Mouse (Mus musculus): ENCODE data around the gene Fem1a. TPM values are rescaled to one million over a fixed set of nuclear protein-coding genes. Genes with fewer than 3 reads are reported as not detected.

The Fem1a gene
- polyA plus RNA-seq, 1 experiment from 2014 or later: 19.3 TPM

- no peaks in the 10 kb centered on the region for H3K9me3 ChIP-seq (replicated peaks; ENCODE audit: control insufficient read depth, low read length)
- peak overlapping the region; percentile 83 for H3K9ac ChIP-seq (ENCODE audit: low read depth, low read length)
- WGBS (ENCODE audit: insufficient replicate concordance): 1% methylated on average over 23 of the region's 23 CpGs
- peak overlapping the region; percentile 88 for H3K4me2 ChIP-seq
- peaks cover 19% of the 10 kb centered on the region for H3K36me3 ChIP-seq (ENCODE audit: control insufficient read depth, insufficient read depth, low read length)
- H3K4me1 ChIP-seq (ENCODE audit: control insufficient read depth, insufficient read depth, low read length): peaks cover 24% of the 10 kb centered on the region
- no peaks in the 10 kb centered on the region for H3K27me3 ChIP-seq (ENCODE audit: control insufficient read depth, insufficient read depth, low read length)
- peak overlapping the region; percentile 67 for H3K4me3 ChIP-seq (ENCODE audit: low read depth, low read length)
- ATAC-seq (replicated peaks; ENCODE audit: insufficient number of reproducible peaks, low FRiP score, low TSS enrichment): peak; percentile 7; the same call in 1 of the 2 replicates
- peak overlapping the region; percentile 95 for H3K27ac ChIP-seq (ENCODE audit: low read depth, low read length)
Measured at GRCm38 (mm10) chr17:56289371-56290331, 33.0 kb downstream of the Fem1a start.

- Histone ChIP-seq H3K9me3 (replicated peaks; ENCODE audit: control insufficient read depth, low read length) (no peaks in the 10 kb centered on the region), H3K27ac (ENCODE audit: low read depth, low read length) (peak overlapping the region; percentile 95), H3K4me2 (peak overlapping the region; percentile 88), H3K9ac (ENCODE audit: low read depth, low read length) (peak overlapping the region; percentile 83), H3K4me1 (ENCODE audit: control insufficient read depth, insufficient read depth, low read length) (peaks cover 24% of the 10 kb centered on the region), H3K36me3 (ENCODE audit: control insufficient read depth, insufficient read depth, low read length) (peaks cover 11% of the 10 kb centered on the region; the same call in 1 of the 2 replicates), H3K27me3 (ENCODE audit: control insufficient read depth, insufficient read depth, low read length) (no peaks in the 10 kb centered on the region), H3K4me3 (ENCODE audit: low read depth, low read length) (peak overlapping the region; percentile 67)
- peak; percentile 89 for ATAC-seq (replicated peaks; ENCODE audit: insufficient number of reproducible peaks, low FRiP score, low TSS enrichment)
- 3% methylated on average over 17 of the region's 17 CpGs for WGBS (ENCODE audit: insufficient replicate concordance)
Measured at GRCm38 (mm10) chr17:56290388-56291170, 34.0 kb downstream of the Fem1a start.

GRCm38 (mm10) chr17:56291171-56291511 lies 34.5 kb downstream of the Fem1a start:
- WGBS (ENCODE audit: insufficient replicate concordance): under 1% methylated on average over 16 of the region's 16 CpGs
- ATAC-seq (replicated peaks; ENCODE audit: insufficient number of reproducible peaks, low FRiP score, low TSS enrichment): peak; percentile 86
- Histone ChIP-seq H3K27me3 (ENCODE audit: control insufficient read depth, insufficient read depth, low read length) (no peaks in the 10 kb centered on the region), H3K9ac (ENCODE audit: low read depth, low read length) (peak overlapping the region; percentile 83), H3K4me1 (ENCODE audit: control insufficient read depth, insufficient read depth, low read length) (peaks cover 24% of the 10 kb centered on the region), H3K36me3 (ENCODE audit: control insufficient read depth, insufficient read depth, low read length) (peaks cover 5% of the 10 kb centered on the region; the same call in 1 of the 2 replicates), H3K9me3 (replicated peaks; ENCODE audit: control insufficient read depth, low read length) (no peaks in the 10 kb centered on the region), H3K4me3 (ENCODE audit: low read depth, low read length) (peak overlapping the region; percentile 67; the same call in 1 of the 2 replicates), H3K27ac (ENCODE audit: low read depth, low read length) (peak overlapping the region; percentile 95), H3K4me2 (peak overlapping the region; percentile 88)

GRCm38 (mm10) chr17:56291826-56292475 lies 35.3 kb downstream of the Fem1a start:
- ATAC-seq (replicated peaks; ENCODE audit: insufficient number of reproducible peaks, low FRiP score, low TSS enrichment): no peak
- Histone ChIP-seq H3K9ac (ENCODE audit: low read depth, low read length) (no peak overlapping the region), H3K36me3 (ENCODE audit: control insufficient read depth, insufficient read depth, low read length) (no peaks in the 10 kb centered on the region), H3K27ac (ENCODE audit: low read depth, low read length) (peak overlapping the region; percentile 95; the same call in 1 of the 2 replicates), H3K4me1 (ENCODE audit: control insufficient read depth, insufficient read depth, low read length) (peaks cover 24% of the 10 kb centered on the region), H3K27me3 (ENCODE audit: control insufficient read depth, insufficient read depth, low read length) (no peaks in the 10 kb centered on the region), H3K4me2 (peak overlapping the region; percentile 88), H3K9me3 (replicated peaks; ENCODE audit: control insufficient read depth, low read length) (no peaks in the 10 kb centered on the region), H3K4me3 (ENCODE audit: low read depth, low read length) (no peak overlapping the region)
- WGBS (ENCODE audit: insufficient replicate concordance): 76% methylated on average over 7 of the region's 7 CpGs

GRCm38 (mm10) chr17:56292531-56293222 lies 36.1 kb downstream of the Fem1a start, which contains the start of gene Plin3:
Plin3 (minus strand) TSS chr17:56292873.
- H3K9me3 ChIP-seq (replicated peaks; ENCODE audit: control insufficient read depth, low read length): no peaks in the 10 kb centered on the region
- no peak within 1 kb of the TSS for H3K4me2 ChIP-seq
- H3K27me3 ChIP-seq (ENCODE audit: control insufficient read depth, insufficient read depth, low read length): no peaks in the 10 kb centered on the region
- H3K9ac ChIP-seq (ENCODE audit: low read depth, low read length): no peak within 1 kb of the TSS
- 87% methylated on average over 4 of the region's 4 CpGs for WGBS (ENCODE audit: insufficient replicate concordance)
- H3K4me1 ChIP-seq (ENCODE audit: control insufficient read depth, insufficient read depth, low read length): peaks cover 22% of the 10 kb centered on the region
- H3K4me3 ChIP-seq (ENCODE audit: low read depth, low read length): no peak within 1 kb of the TSS
- 0 out of 2 replicates have a peak within 1 kb of the TSS, but pooled peaks have one; percentile 95 for H3K27ac ChIP-seq (ENCODE audit: low read depth, low read length)
- ATAC-seq (replicated peaks; ENCODE audit: insufficient number of reproducible peaks, low FRiP score, low TSS enrichment): no peak
- H3K36me3 ChIP-seq (ENCODE audit: control insufficient read depth, insufficient read depth, low read length): no peaks in the 10 kb centered on the region

GRCm38 (mm10) chr17:56293291-56293690 lies 36.7 kb downstream of the Fem1a start:
- Histone ChIP-seq H3K27ac (ENCODE audit: low read depth, low read length) (no peak overlapping the region), H3K4me1 (ENCODE audit: control insufficient read depth, insufficient read depth, low read length) (peaks cover 16% of the 10 kb centered on the region; the same call in 1 of the 2 replicates)
- 74% methylated on average over 1 of the region's 1 CpGs for WGBS (ENCODE audit: insufficient replicate concordance)

GRCm38 (mm10) chr17:56294241-56294640 lies 37.6 kb downstream of the Fem1a start:
- H3K9ac ChIP-seq (ENCODE audit: low read depth, low read length): no peak overlapping the region
- WGBS (ENCODE audit: insufficient replicate concordance): 84% methylated on average over 19 of the region's 19 CpGs
- ATAC-seq (replicated peaks; ENCODE audit: insufficient number of reproducible peaks, low FRiP score, low TSS enrichment): no peak
- no peaks in the 10 kb centered on the region for H3K36me3 ChIP-seq (ENCODE audit: control insufficient read depth, insufficient read depth, low read length)
- H3K4me2 ChIP-seq: no peak overlapping the region
- H3K27ac ChIP-seq (ENCODE audit: low read depth, low read length): no peak overlapping the region
- no peaks in the 10 kb centered on the region for H3K9me3 ChIP-seq (replicated peaks; ENCODE audit: control insufficient read depth, low read length)
- H3K4me3 ChIP-seq (ENCODE audit: low read depth, low read length): no peak overlapping the region
- H3K27me3 ChIP-seq (ENCODE audit: control insufficient read depth, insufficient read depth, low read length): no peaks in the 10 kb centered on the region
- peaks cover 9% of the 10 kb centered on the region; the same call in 1 of the 2 replicates for H3K4me1 ChIP-seq (ENCODE audit: control insufficient read depth, insufficient read depth, low read length)

More at GRCm38 (mm10) chr17:56293291-56293690, 36.7 kb downstream of the Fem1a start:
- ATAC-seq (replicated peaks; ENCODE audit: insufficient number of reproducible peaks, low FRiP score, low TSS enrichment): no peak
- Histone ChIP-seq H3K36me3 (ENCODE audit: control insufficient read depth, insufficient read depth, low read length) (no peaks in the 10 kb centered on the region), H3K4me2 (no peak overlapping the region), H3K4me3 (ENCODE audit: low read depth, low read length) (no peak overlapping the region), H3K27me3 (ENCODE audit: control insufficient read depth, insufficient read depth, low read length) (no peaks in the 10 kb centered on the region), H3K9me3 (replicated peaks; ENCODE audit: control insufficient read depth, low read length) (no peaks in the 10 kb centered on the region), H3K9ac (ENCODE audit: low read depth, low read length) (no peak overlapping the region)
